Mouse (Mus musculus): ENCODE results near the gene Khdc4. TPM values are rescaled to one million over a fixed set of nuclear protein-coding genes. Genes with fewer than 3 reads are reported as not detected.

Khdc4 gene
- polyA plus RNA-seq, 1 experiment from 2014 or later: 102 TPM

DNA sequence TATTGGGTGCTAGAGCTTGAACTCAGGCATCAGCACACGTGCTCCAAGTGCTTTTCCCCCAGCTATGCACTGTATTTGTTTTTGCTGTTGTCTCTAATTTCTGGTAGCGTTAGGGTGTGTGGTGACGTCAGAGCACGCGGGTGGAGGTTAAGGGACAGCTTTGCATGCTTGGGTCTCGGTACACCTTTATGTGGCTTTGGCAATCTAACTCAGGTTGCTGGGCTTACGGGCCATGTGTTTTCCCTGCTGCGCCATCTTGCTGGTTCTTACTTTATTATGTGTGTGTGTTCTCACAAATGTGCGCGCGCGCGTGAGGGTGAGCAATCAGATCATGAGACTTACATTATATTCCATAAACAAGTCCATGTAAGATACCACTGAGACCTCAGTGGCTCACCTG, 35.6 kb upstream of the Khdc4 start:
- Histone ChIP-seq H3K36me3 (peaks cover 47% of the 10 kb centered on the region), H3K4me3 (no peak overlapping the region), H3K9me3 (no peaks in the 10 kb centered on the region), H3K27ac (no peak overlapping the region), H3K27me3 (ENCODE audit: insufficient read depth, poor library complexity, severe bottlenecking) (no peaks in the 10 kb centered on the region), H3K4me1 (replicated peaks) (peaks cover 11% of the 10 kb centered on the region; the same call in 1 of the 2 replicates)
- 95% methylated on average over 13 of the region's 13 CpGs for WGBS
- DNase-seq (ENCODE audit: low spot score): no peak

GRCm38 (mm10) chr3:88650713-88651504, 34.7 kb upstream of the Khdc4 start:
- no peak overlapping the region for H3K27ac ChIP-seq
- H3K4me1 ChIP-seq (replicated peaks): peaks cover 11% of the 10 kb centered on the region; the same call in 1 of the 2 replicates
- WGBS: 83% methylated on average over 13 of the region's 13 CpGs
- no peak for DNase-seq (ENCODE audit: low spot score)
- H3K27me3 ChIP-seq (ENCODE audit: insufficient read depth, poor library complexity, severe bottlenecking): no peaks in the 10 kb centered on the region
- H3K36me3 ChIP-seq: peaks cover 38% of the 10 kb centered on the region
- no peaks in the 10 kb centered on the region for H3K9me3 ChIP-seq
- no peak overlapping the region for H3K4me3 ChIP-seq

GRCm38 (mm10) chr3:88651669-88652618, 33.7 kb upstream of the Khdc4 start:
- WGBS: 81% methylated on average over 18 of the region's 18 CpGs
- Histone ChIP-seq H3K27ac (peak overlapping the region; percentile 59), H3K4me3 (no peak overlapping the region), H3K4me1 (replicated peaks) (peaks cover 11% of the 10 kb centered on the region; the same call in 1 of the 2 replicates), H3K9me3 (no peaks in the 10 kb centered on the region), H3K36me3 (peaks cover 28% of the 10 kb centered on the region), H3K27me3 (ENCODE audit: insufficient read depth, poor library complexity, severe bottlenecking) (no peaks in the 10 kb centered on the region)
- DNase-seq (ENCODE audit: low spot score): no peak

- Histone ChIP-seq H3K4me1 (replicated peaks) (peaks cover 11% of the 10 kb centered on the region; the same call in 1 of the 2 replicates), H3K9me3 (no peaks in the 10 kb centered on the region), H3K36me3 (peaks cover 17% of the 10 kb centered on the region), H3K27me3 (ENCODE audit: insufficient read depth, poor library complexity, severe bottlenecking) (no peaks in the 10 kb centered on the region), H3K27ac (peak within 1 kb of the TSS; percentile 59; the same call in 1 of the 2 replicates), H3K4me3 (no peak within 1 kb of the TSS)
- DNase-seq (ENCODE audit: low spot score): no peak
- 90% methylated on average over 17 of the region's 17 CpGs for WGBS
Measured at GRCm38 (mm10) chr3:88652846-88653515, 32.6 kb upstream of the Khdc4 start, which contains the start of gene Rxfp4. Gene Rxfp4 (minus strand): TSS chr3:88653142.

- Histone ChIP-seq H3K36me3 (peaks cover 10% of the 10 kb centered on the region), H3K27ac (no peak overlapping the region), H3K27me3 (ENCODE audit: insufficient read depth, poor library complexity, severe bottlenecking) (no peaks in the 10 kb centered on the region), H3K4me3 (no peak overlapping the region), H3K9me3 (no peaks in the 10 kb centered on the region), H3K4me1 (replicated peaks) (peaks cover 11% of the 10 kb centered on the region; the same call in 1 of the 2 replicates)
- 81% methylated on average over 6 of the region's 6 CpGs for WGBS
- DNase-seq (ENCODE audit: low spot score): no peak
Measured at GRCm38 (mm10) chr3:88653516-88654370, 31.9 kb upstream of the Khdc4 start.

GRCm38 (mm10) chr3:88654621-88655020, 31.0 kb upstream of the Khdc4 start:
- Histone ChIP-seq H3K9me3 (no peaks in the 10 kb centered on the region), H3K27me3 (ENCODE audit: insufficient read depth, poor library complexity, severe bottlenecking) (no peaks in the 10 kb centered on the region), H3K4me1 (replicated peaks) (peaks cover 11% of the 10 kb centered on the region; the same call in 1 of the 2 replicates), H3K27ac (no peak overlapping the region), H3K4me3 (no peak overlapping the region), H3K36me3 (peaks cover under 1% of the 10 kb centered on the region; the same call in 1 of the 2 replicates)
- no peak for DNase-seq (ENCODE audit: low spot score)
- 94% methylated on average over 4 of the region's 4 CpGs for WGBS

DNA sequence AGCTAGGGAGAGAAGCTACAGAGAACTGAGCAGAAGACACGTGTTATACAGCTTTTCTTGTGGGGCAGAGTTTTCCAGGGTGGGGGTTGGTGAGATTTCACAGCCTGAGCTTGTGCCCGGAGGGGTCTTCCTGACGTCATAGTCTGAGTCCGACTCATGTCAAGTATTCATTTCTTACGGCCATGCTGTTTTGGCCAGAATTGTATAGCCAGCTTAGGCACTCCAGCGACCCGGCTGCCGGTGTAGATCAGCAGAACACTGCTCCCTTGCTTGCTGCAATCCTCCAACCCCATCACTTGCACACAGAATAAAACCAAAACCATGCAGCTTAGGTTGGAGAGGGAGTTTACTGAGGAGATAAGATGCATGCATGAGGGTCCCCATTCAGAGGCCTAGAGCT, 30.0 kb upstream of the Khdc4 start:
- Histone ChIP-seq H3K4me3 (no peak overlapping the region), H3K27me3 (ENCODE audit: insufficient read depth, poor library complexity, severe bottlenecking) (no peaks in the 10 kb centered on the region), H3K9me3 (no peaks in the 10 kb centered on the region), H3K27ac (no peak overlapping the region), H3K4me1 (replicated peaks) (peaks cover 11% of the 10 kb centered on the region; the same call in 1 of the 2 replicates), H3K36me3 (no peaks in the 10 kb centered on the region)
- WGBS: 84% methylated on average over 8 of the region's 8 CpGs
- no peak for DNase-seq (ENCODE audit: low spot score)

DNA sequence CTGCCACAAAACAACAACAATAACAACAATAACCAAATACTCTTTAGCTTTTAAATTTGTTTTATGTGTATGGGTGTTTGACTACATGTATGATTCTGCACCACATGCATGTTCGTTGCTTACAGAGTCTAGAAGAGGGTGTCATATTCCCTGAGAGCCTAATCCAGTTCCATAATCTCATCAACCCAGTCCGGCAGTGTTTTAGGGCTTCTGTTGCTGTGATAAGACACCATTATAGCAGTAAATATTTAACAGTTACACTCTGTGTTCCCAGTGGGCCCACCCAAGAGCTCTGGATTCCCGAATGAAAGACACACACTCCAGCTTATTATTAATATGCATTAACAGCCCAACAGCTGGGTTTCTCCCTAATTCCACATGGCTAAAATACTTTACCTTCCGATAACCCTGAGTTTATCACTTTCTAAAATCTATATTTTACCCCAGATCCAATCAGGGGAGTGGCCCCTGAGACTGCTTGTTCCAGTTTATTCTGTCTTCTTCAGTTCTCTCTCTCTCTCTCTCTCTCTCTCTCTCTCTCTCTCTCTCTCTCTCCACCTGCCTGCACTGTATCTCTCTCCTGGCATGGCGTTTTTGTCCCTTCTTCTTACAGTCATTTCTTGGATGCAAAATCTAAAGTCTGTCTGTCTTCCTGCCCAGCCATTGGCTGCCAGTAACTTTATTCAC, 27.0 kb upstream of the Khdc4 start:
- H3K27me3 ChIP-seq (ENCODE audit: insufficient read depth, poor library complexity, severe bottlenecking): no peaks in the 10 kb centered on the region
- H3K4me1 ChIP-seq (replicated peaks): no peaks in the 10 kb centered on the region; the same call in 1 of the 2 replicates
- 79% methylated on average over 5 of the region's 5 CpGs for WGBS
- no peaks in the 10 kb centered on the region for H3K9me3 ChIP-seq
- H3K4me3 ChIP-seq: no peak overlapping the region
- no peak overlapping the region for H3K27ac ChIP-seq
- H3K36me3 ChIP-seq: no peaks in the 10 kb centered on the region
- no peak for DNase-seq (ENCODE audit: low spot score)

- no peaks in the 10 kb centered on the region; the same call in 1 of the 2 replicates for H3K4me1 ChIP-seq (replicated peaks)
- no peak overlapping the region for H3K4me3 ChIP-seq
- no peak overlapping the region for H3K27ac ChIP-seq
- no peaks in the 10 kb centered on the region for H3K27me3 ChIP-seq (ENCODE audit: insufficient read depth, poor library complexity, severe bottlenecking)
- H3K9me3 ChIP-seq: no peaks in the 10 kb centered on the region
- H3K36me3 ChIP-seq: no peaks in the 10 kb centered on the region
- no peak for DNase-seq (ENCODE audit: low spot score)
- 56% methylated on average over 6 of the region's 6 CpGs for WGBS
Measured at GRCm38 (mm10) chr3:88659798-88660197, 25.8 kb upstream of the Khdc4 start.

DNA sequence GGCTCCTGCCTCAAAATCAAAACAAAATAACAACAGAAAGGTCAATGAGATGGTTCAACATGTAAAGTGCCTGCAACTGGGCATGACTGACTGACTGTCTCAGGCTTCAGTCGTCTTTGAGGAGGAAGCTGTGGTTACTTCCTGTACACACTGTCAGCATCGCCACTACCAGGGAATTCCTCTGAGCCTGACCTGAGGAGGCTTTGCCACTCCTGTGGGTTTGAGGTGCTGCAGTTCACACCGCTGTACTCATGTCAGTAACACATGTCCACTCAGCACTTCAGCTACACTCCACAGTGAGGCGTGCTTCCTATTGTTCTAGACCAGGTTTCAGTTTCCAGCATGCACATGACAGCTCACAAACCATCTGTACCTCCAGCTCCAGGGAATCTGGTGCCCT, 21.5 kb upstream of the Khdc4 start:
- Histone ChIP-seq H3K4me3 (no peak overlapping the region), H3K36me3 (no peaks in the 10 kb centered on the region), H3K4me1 (replicated peaks) (no peaks in the 10 kb centered on the region; the same call in 1 of the 2 replicates), H3K9me3 (no peaks in the 10 kb centered on the region), H3K27me3 (ENCODE audit: insufficient read depth, poor library complexity, severe bottlenecking) (no peaks in the 10 kb centered on the region), H3K27ac (no peak overlapping the region)
- WGBS: 90% methylated on average over 4 of the region's 4 CpGs
- DNase-seq (ENCODE audit: low spot score): no peak

DNA sequence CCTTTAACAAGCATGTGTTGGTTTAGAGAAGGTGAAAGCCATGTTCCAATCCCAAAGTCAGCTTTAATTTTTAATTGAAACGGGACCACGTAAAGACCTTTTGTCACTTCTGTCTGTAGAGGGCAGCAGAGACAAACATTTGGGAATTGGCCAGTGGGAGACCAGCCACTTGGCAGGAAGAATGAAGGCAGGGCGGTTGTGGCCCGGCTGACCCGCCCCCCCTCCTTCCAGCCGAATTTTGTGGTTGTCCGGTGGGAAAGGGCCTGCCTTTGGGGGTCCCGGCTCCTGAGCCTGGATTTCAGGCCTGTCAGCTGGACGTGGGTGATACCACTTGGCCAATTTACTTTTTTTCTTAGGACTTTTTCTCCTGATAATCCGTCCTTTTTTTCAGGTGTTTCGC, 8.2 kb upstream of the Khdc4 start:
- Histone ChIP-seq H3K27ac (peak overlapping the region; percentile 64), H3K4me3 (peak overlapping the region; percentile 43), H3K27me3 (ENCODE audit: insufficient read depth, poor library complexity, severe bottlenecking) (no peaks in the 10 kb centered on the region), H3K9me3 (0 out of 2 replicates have a peak, but pooled peaks cover 4% of the 10 kb centered on the region), H3K36me3 (no peaks in the 10 kb centered on the region), H3K4me1 (replicated peaks) (peaks cover 4% of the 10 kb centered on the region)
- DNase-seq (ENCODE audit: low spot score): peak; percentile 74
- WGBS: 11% methylated on average over 11 of the region's 11 CpGs

Data from hindbrain, embryonic 10.5 days (tissue).